Comparison of ENCODE assay signal across 27 mouse cellular contexts in the genomic region with DNA sequence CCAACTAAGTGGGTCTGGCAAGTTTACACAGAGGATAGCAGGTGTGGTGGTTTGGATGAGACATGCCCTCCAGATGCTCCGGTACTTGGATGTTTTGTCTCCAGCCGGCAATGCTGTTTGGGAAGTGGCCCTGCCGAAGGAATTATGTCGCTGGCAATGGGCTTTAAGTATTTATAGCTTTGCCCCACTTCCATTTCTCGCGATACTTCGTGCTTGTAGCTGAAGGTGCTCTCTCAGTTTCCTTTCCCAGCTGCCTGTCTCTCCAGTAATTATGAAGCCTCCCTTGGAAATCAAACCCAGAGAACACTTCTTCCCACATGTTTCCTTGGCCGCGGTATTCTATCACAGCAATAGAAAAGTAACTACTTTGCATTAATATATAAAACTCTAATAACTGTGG.
"Had no signal": no experiment of that assay in that cellular context is flagged by ENCODE, and none has a peak within 500 bp of the region (broad histone marks: within the 10 kb centered on the region; RNA-seq: fewer than 3 reads in every experiment).

No protein-coding gene starts in this region.

- H3K9ac ChIP-seq: heart, embryonic 13.5 days; heart, embryonic 15.5 days; hindbrain, embryonic 12.5 days; hindbrain, embryonic 14.5 days; intestine, embryonic 15.5 days; limb, embryonic 12.5 days; liver, embryonic 13.5 days had no signal

- H3K9me3 ChIP-seq: heart, embryonic 13.5 days; heart, embryonic 15.5 days; hindbrain, embryonic 10.5 days; hindbrain, embryonic 12.5 days; intestine, embryonic 15.5 days; limb, embryonic 10.5 days; limb, embryonic 12.5 days; liver, embryonic 13.5 days had no signal

- H3K4me1 ChIP-seq: heart, embryonic 13.5 days; heart, embryonic 15.5 days; intestine, embryonic 15.5 days; limb, embryonic 12.5 days had no signal

- H3K27ac ChIP-seq: heart, adult 2 months; heart, embryonic 13.5 days; heart, embryonic 15.5 days; hindbrain, embryonic 10.5 days; hindbrain, embryonic 12.5 days; hindbrain, embryonic 14.5 days; intestine, embryonic 15.5 days; layer of hippocampus, adult 2 months; left cerebral cortex, adult 2 months; limb, embryonic 10.5 days; limb, embryonic 12.5 days; liver, embryonic 13.5 days had no signal

- H3K27me3 ChIP-seq: heart, embryonic 13.5 days; heart, embryonic 15.5 days; hindbrain, embryonic 12.5 days; intestine, embryonic 15.5 days; limb, embryonic 12.5 days; liver, embryonic 13.5 days had no signal

- H3K4me2 ChIP-seq: heart, embryonic 11.5 days; heart, embryonic 13.5 days; heart, embryonic 15.5 days; hindbrain, embryonic 12.5 days; hindbrain, embryonic 14.5 days; intestine, embryonic 15.5 days; limb, embryonic 12.5 days; liver, embryonic 11.5 days; liver, embryonic 13.5 days had no signal

- DNase-seq: gastrocnemius, postnatal 14 days; gastrocnemius, postnatal 36 days; heart, adult 11 months; heart, adult 2 months; heart, postnatal 4 days; kidney, adult 18-20 months; kidney, adult 8-10 months; kidney, postnatal 10 days; kidney, postnatal 25 days; kidney, postnatal 4 days; liver; liver, embryonic 13.5 days had no signal

- H3K4me3 ChIP-seq: heart, adult 2 months; heart, embryonic 13.5 days; heart, embryonic 15.5 days; hindbrain, embryonic 10.5 days; hindbrain, embryonic 12.5 days; intestine, embryonic 15.5 days; layer of hippocampus, adult 2 months; left cerebral cortex, adult 2 months; limb, embryonic 10.5 days; limb, embryonic 12.5 days; liver, embryonic 13.5 days had no signal

- ATAC-seq: hindbrain, embryonic 16.5 days; inflammation-experienced regulatory T-cells, adult 6 months; intestine, embryonic 15.5 days; intestine, postnatal 0 days had no signal

- H3K36me3 ChIP-seq: heart, embryonic 13.5 days; heart, embryonic 15.5 days; hindbrain, embryonic 10.5 days; hindbrain, embryonic 12.5 days; intestine, embryonic 15.5 days; limb, embryonic 10.5 days; limb, embryonic 12.5 days; liver, embryonic 13.5 days had no signal
